Mouse (Mus musculus): Measurements from ENCODE around the gene Dock8.

GRCm38 (mm10) chr19:25066229-25066628 lies 66.9 kb downstream of the Dock8 start:
- TF ChIP-seq POLR2AphosphoS2 (IDR thresholded peaks at IDR 0.05; ENCODE audit: low read length) (no peak), TBP (IDR thresholded peaks at IDR 0.05; ENCODE audit: low read depth, low read length) (no peak), CTCF (IDR thresholded peaks at IDR 0.05 in 2 of 3, conservative IDR thresholded peaks at IDR 0.05 in 1 of 3; ENCODE audit: control insufficient read depth in 1 of 3, insufficient read depth in 1 of 3, low read depth in 2 of 3, low read length in 3 of 3, poor library complexity in 1 of 3, severe bottlenecking in 1 of 3) (no peak), GATA1 (IDR thresholded peaks at IDR 0.05; ENCODE audit: low read depth, low read length) (no peak), ETS1 (IDR thresholded peaks at IDR 0.05; ENCODE audit: low read depth, low read length) (no peak), POLR2A (IDR thresholded peaks at IDR 0.05; ENCODE audit: control insufficient read depth in 1 of 2, insufficient read depth in 1 of 2, low read depth in 1 of 2, low read length in 2 of 2, poor library complexity in 1 of 2) (no peak), SIN3A (IDR thresholded peaks at IDR 0.05; ENCODE audit: low read length) (no peak), MAZ (IDR thresholded peaks at IDR 0.05; ENCODE audit: low read depth, low read length) (no peak), GABPA (IDR thresholded peaks at IDR 0.05; ENCODE audit: low read depth, low read length) (no peak)

Measured in MEL (cell line).